Mouse (Mus musculus) MEL (cell line): ENCODE data around the gene Chd1l.

Source experiments
- BHLHE40 ChIP-seq: IDR thresholded peaks from 2 replicates; pipeline ENCODE4 v1.6.1; 2012; ENCODE audit warnings: low read depth, mild to moderate bottlenecking, inconsistent platforms, low read length, improper control_type of control experiment, borderline replicate concordance
- CHD2 ChIP-seq: IDR thresholded peaks from 2 replicates; pipeline ENCODE4 v1.6.1; 2011; ENCODE audit warnings: low read length, improper control_type of control experiment
- CTCF ChIP-seq, 3 experiments: IDR thresholded peaks in 2 of 3; conservative IDR thresholded peaks in 1 of 3; 2 replicates each; pipeline ENCODE4 v1.5.1; 2011 to 2012; ENCODE audit warnings: low read length in 3 of 3, low read depth in 2 of 3, mild to moderate bottlenecking in 2 of 3, improper control_type of control experiment in 1 of 3, inconsistent platforms in 1 of 3, mixed read lengths in 1 of 3, moderate library complexity in 1 of 3; ENCODE audit not compliant: control insufficient read depth in 1 of 3, insufficient read depth in 1 of 3, poor library complexity in 1 of 3, severe bottlenecking in 1 of 3
- E2F4 ChIP-seq: IDR thresholded peaks from 2 replicates; pipeline ENCODE4 v1.6.1; 2011; ENCODE audit warnings: low read depth, low read length, improper control_type of control experiment, borderline replicate concordance
- GATA1 ChIP-seq: IDR thresholded peaks from 2 replicates; pipeline ENCODE4 v1.6.1; 2011; ENCODE audit warnings: low read depth, low read length, improper control_type of control experiment
- MAX ChIP-seq: IDR thresholded peaks from 2 replicates; pipeline ENCODE4 v1.6.1; 2011; ENCODE audit warnings: low read length, improper control_type of control experiment
- POLR2A ChIP-seq, 2 experiments: IDR thresholded peaks; 2 replicates each; pipeline ENCODE4 v1.6.1; 2011 to 2012; ENCODE audit warnings: low read length in 2 of 2, mild to moderate bottlenecking in 2 of 2, control low read depth in 1 of 2, improper control_type of control experiment in 1 of 2, low read depth in 1 of 2, moderate library complexity in 1 of 2; ENCODE audit not compliant: control insufficient read depth in 1 of 2, insufficient read depth in 1 of 2, poor library complexity in 1 of 2
- POLR2AphosphoS2 ChIP-seq: IDR thresholded peaks from 2 replicates; pipeline ENCODE4 v1.6.1; 2011; ENCODE audit warnings: low read length, improper control_type of control experiment
- POLR2AphosphoS5 ChIP-seq: IDR thresholded peaks from 2 replicates; pipeline ENCODE4 v1.6.1; 2012; ENCODE audit warnings: low read depth, borderline replicate concordance, mild to moderate bottlenecking, inconsistent platforms, low read length, moderate library complexity, mixed read lengths
- RCOR1 ChIP-seq: IDR thresholded peaks from 2 replicates; pipeline ENCODE4 v1.6.1; 2012; ENCODE audit warnings: low read depth, mild to moderate bottlenecking, inconsistent platforms, low read length, improper control_type of control experiment
- USF1 ChIP-seq: IDR thresholded peaks from 2 replicates; pipeline ENCODE4 v1.6.1; 2014; ENCODE audit warnings: low read depth, mild to moderate bottlenecking, inconsistent platforms, low read length, improper control_type of control experiment, moderate library complexity
- ZC3H11A ChIP-seq: IDR thresholded peaks from 2 replicates; pipeline ENCODE4 v1.6.1; 2012; ENCODE audit warnings: low read depth, mild to moderate bottlenecking, inconsistent platforms, low read length, improper control_type of control experiment

- no peak for TF ChIP-seq POLR2A (IDR thresholded peaks at IDR 0.05; ENCODE audit: control insufficient read depth in 1 of 2, insufficient read depth in 1 of 2, low read depth in 1 of 2, low read length in 2 of 2, poor library complexity in 1 of 2)
- no peak for TF ChIP-seq POLR2AphosphoS5
- no peak for TF ChIP-seq E2F4
- TF ChIP-seq POLR2AphosphoS2 = no peak
- no peak for TF ChIP-seq CTCF (IDR thresholded peaks at IDR 0.05 in 2 of 3, conservative IDR thresholded peaks at IDR 0.05 in 1 of 3; ENCODE audit: control insufficient read depth in 1 of 3, insufficient read depth in 1 of 3, low read depth in 2 of 3, low read length in 3 of 3, poor library complexity in 1 of 3, severe bottlenecking in 1 of 3)
- TF ChIP-seq MAX = no peak
- TF ChIP-seq BHLHE40 = no peak
- TF ChIP-seq GATA1 = 0 out of 2 replicates have a peak, but pooled peaks have one; percentile 25
- no peak for TF ChIP-seq RCOR1
- TF ChIP-seq CHD2 = no peak
- TF ChIP-seq USF1 = no peak
- no peak for TF ChIP-seq ZC3H11A
Observed at GRCm38 (mm10) chr3:97659746-97660145, 49.7 kb upstream of the Chd1l start.
